Mouse (Mus musculus) spleen, postnatal 36 days (tissue): Measurements from ENCODE around the gene Coq10b.
"Not testable (repeated sequence)": the region's sequence is repeated elsewhere in the genome, so short reads cannot be mapped to it uniquely, and the experiment has no call there.

ENCODE experiments used
- DNase-seq, 2 experiments: peaks; one replicate each; pipeline ENCODE4 v3.0.0; 2022; ENCODE audit warnings: low spot score in 2 of 2, mixed read lengths in 1 of 2

Coq10b gene

GRCm38 (mm10) chr1:55052355-55052953, at the start of gene Coq10b:
Coq10b (plus strand) TSS chr1:55052770.
- peak; percentile 98 for DNase-seq

GRCm38 (mm10) chr1:55008313-55008712, 44.3 kb upstream of the Coq10b start:
- DNase-seq, result not testable (repeated sequence)

- DNase-seq, result no peak
Observed at GRCm38 (mm10) chr1:55012513-55012912, 40.1 kb upstream of the Coq10b start.

DNA sequence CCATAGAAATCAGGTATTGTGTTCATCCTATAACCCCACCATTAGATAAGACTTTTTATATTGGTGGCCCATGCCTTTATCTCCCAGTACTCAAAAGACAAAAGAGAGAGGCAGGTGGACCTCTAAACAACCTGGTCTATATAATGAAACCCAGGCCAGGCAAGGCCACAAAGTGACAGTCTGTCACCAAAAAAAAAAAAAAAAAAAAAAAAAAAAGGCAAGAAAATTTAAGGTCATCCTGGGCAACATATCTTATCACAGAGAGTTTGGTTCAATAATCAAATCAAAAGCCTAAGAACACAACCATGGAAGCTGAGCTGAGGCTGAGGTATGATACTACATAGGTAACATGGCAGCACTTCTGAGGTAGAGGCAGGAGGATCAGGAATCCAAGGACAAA, 30.7 kb upstream of the Coq10b start:
- DNase-seq, result no peak

GRCm38 (mm10) chr1:55025656-55026430, 26.7 kb upstream of the Coq10b start:
- no peak for DNase-seq

- no peak for DNase-seq
Observed at GRCm38 (mm10) chr1:55026444-55027252, 25.9 kb upstream of the Coq10b start.

DNA sequence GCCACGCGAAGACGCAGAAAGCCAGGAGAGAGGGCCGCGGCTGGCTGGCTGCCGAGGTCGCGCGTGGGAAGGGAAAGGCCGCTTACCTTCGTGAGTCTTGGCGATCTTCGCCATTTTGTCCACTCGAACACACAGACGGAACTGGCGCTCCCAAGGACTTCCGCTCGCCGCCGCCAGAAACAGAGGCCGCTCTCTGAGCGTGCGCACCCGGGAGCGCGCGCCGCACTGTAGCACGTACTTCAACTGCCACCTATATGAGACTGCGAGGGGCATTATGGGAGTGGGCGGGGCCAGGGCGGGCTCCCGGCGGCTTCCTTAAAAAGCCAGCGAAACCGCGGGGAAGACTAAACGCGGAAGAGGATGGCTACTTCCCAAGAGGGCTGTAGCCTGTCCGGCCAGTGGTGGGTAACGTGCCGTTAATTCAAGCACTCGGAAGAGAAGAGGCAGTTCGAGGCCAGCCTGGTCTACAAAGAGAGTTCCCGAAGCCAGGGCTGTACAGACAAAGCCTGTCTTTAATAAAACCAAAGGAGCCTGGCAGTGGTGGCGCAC, 25.2 kb upstream of the Coq10b start, which contains the start of gene Sf3b1:
Gene Sf3b1 (minus strand): TSS at position 229 of the 549 bp plus-strand sequence.
- peak; percentile 96 to 97 for DNase-seq

GRCm38 (mm10) chr1:55027966-55028365, 24.6 kb upstream of the Coq10b start:
- no peak for DNase-seq

DNA sequence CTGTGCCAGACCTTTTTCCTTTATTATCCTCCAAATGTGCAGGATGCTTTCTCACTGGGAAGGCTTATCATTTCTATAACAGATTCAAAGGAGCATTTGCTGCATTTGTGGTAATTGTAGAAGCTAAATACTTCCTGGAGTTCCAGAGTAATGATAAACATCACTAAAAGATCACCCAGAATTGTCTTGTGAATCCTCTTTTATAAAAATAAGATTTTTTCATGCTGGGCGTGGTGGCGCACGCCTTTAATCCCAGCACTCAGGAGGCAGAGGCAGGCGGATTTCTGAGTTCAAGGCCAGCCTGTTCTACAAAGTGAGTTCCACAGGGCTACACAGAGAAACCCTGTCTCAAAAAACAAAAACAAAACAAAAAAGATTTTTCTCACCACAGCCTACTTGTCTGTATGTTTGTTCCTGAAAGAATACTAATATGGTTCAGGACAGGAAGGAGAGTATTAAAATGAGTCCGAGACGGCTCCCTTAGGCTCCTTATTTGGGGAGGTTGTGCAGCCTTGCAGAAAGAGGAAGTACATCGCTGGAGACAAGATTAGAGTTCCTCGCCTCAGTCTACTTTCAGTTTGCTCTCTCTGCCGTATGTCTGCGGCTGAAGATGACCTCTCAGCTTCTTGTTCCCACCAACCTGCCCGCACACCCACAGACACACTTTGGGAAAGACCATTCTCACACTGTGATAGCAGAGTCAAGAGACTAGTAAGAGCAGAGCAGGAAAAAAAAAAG, 23.9 kb upstream of the Coq10b start:
- peak; percentile 79 to 85 for DNase-seq

- DNase-seq, result no peak
Observed at GRCm38 (mm10) chr1:55029446-55029845, 23.1 kb upstream of the Coq10b start.

DNA sequence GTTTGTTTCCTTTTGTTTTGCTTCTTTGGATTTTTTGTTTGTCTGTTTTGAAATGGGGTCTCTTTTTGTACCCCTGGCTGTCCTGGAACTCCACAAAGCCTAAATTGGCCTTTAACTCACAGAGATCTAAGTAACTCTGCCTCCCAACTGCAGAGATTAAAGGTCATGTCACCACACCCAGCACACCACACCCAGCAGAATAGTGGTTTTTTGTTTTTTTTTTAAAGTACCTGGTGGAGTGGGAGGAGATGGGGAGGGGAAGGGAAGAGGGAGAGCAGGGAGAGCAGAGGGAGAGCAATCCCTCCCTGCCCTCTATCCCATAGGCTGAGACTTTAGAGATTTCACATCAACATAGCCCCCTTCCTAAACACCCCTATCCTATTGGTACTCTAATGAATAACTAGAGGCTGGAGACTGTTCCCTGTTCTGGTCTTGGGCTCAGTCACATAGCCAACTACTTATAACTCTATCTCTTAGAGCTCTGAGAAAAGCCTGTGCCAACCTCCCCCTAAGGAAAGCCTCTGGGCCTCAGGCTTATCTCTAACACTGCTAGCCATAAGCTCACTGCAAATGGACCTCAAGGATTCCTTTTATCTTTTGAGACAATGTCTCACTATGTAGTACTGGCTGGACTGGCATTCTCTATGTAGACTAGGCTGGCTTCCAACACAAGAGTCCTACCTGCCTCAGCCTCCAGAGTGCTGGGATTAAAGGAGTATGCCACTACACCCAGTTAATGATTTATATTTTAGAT, 21.4 kb upstream of the Coq10b start:
- no peak for DNase-seq

- no peak for DNase-seq
Observed at GRCm38 (mm10) chr1:55039944-55040343, 12.6 kb upstream of the Coq10b start.

DNA sequence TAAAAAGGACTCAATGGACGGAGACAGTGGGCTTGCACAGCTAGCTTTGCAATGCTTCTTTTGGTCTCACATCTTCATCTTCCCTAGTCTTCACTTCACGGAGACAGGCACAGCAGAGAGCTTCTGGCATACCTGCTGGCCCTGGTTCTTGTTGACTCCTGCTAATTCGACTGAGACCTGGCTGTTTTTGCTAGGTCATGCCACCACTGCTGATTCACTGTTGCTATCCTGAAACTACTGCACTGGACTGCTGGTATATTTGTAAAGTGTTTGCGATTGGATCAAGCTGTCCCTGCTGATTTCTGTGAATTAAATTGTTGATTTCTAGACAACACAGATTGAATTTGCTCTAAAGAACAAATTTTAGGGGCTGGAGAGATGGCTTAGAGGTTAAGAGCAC, 10.9 kb upstream of the Coq10b start:
- DNase-seq, result no peak

DNA sequence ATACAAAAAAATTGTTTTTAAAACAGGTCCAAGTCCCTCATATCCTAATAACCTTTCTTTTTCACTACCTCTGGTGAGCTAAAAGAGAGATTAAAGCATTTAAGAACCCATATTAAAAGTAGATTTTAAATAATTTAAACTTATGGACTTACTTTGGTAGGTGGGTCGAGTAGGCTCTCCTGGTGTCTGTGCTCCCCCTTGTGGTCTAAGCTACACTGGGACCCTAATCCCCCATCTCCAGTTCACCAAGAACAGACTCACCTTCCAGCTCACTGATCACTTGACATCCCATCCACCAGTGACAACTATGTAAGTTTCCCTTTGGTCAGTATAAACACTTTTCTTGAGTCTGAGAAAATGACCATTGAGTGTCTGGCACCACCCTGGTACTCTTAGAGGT, 10.3 kb upstream of the Coq10b start:
- DNase-seq, result peak in 1 of 2 experiments; percentile 35

GRCm38 (mm10) chr1:55043164-55043563, 9.4 kb upstream of the Coq10b start:
- DNase-seq, result no peak

DNA sequence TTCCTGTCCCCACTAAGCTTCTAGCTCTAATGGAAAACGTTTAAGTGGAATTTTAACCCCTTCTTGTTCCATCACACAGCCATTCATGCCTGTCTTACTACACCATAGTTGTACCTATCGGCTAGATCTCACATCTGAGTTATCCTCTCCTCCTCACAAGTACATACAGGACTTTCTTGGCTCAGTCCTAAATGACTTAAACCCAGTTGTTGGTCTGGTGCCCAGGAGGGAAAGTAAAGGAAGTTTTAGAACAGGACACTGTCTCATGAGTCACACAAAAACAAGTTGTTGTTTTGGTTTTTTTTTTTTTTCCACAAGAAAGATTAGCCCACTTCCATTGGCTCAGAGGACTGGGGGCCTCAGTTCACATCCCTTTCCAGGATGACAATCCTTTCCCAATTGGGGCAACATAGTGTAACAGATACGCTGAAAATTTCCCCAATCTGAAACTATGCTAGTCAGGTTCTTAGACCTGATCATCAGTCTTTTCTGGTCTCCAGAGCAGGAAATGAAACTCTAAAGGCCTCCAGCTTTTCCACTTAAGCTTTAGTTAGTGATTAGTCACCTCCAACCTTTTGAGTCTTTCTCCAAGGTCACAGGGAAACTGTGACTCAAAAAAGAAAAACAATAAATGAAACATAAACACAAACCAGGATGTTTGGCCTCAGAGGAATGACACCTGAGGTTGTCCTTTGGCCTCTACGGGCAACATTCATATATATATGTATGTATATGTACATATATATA, 3.6 kb upstream of the Coq10b start:
- DNase-seq, result no peak

- no peak for DNase-seq
Observed at GRCm38 (mm10) chr1:55051671-55052070, 899 bp upstream of the Coq10b start.

- DNase-seq, result peak; percentile 56 to 67
Observed at GRCm38 (mm10) chr1:55053005-55053404, 435 bp downstream of the Coq10b start.

DNA sequence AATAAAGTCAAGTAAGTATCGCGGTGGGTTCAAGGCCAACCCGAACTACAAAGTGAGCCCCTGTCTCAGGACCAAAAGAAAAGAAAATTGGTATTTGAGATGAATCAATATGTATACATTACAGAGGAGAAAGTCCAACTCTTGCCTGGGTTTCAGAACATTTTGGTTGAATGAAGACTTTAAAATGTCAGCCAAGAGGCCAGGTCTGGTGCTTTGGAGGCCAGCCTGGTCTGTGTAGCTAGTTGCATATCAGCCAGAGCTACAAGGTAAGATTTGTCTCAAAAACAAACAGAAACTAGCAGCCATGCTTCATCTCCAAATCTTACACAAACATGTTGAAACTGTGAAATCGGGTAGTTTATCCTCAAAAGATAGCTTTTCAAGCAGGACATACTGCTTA, 1.0 kb downstream of the Coq10b start:
- no peak for DNase-seq
